Mouse (Mus musculus): ENCODE results near the gene Hist1h2be. TPM values are rescaled to one million over a fixed set of nuclear protein-coding genes. Genes with fewer than 3 reads are reported as not detected.
"Not testable (repeated sequence)": the region's sequence is repeated elsewhere in the genome, so short reads cannot be mapped to it uniquely, and the experiment has no call there.

Gene Hist1h2be
- polyA plus RNA-seq, 1 experiment from 2014 or later = 1.5 TPM

DNA sequence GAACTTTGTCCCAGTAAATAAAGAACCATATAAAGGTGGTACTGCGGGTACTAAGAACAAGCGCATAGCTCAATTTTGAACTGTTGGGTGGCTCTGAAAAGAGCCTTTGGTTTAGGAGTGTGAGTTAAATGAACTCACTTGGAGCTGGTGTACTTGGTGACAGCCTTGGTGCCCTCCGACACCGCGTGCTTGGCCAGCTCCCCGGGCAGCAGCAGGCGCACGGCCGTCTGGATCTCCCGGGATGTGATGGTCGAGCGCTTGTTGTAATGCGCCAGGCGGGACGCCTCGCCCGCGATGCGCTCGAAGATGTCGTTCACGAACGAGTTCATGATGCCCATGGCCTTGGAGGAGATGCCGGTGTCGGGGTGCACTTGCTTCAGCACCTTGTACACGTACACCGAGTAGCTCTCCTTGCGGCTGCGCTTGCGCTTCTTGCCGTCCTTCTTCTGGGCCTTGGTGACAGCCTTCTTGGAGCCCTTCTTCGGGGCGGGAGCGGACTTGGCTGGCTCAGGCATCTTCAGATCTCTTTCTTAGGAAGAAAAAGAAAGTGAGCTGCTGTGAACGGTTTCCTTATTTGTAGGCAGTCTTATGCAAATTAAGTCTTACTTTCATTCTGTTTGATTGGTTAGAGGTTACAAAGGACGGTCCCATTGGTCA, 35.4 kb downstream of the Hist1h2be start:
- H3K36me3 ChIP-seq (ENCODE audit: control insufficient read depth, insufficient read depth, low read length); H3K9me3 ChIP-seq (ENCODE audit: control insufficient read depth, low read length); H3K27me3 ChIP-seq (replicated peaks; ENCODE audit: control insufficient read depth, insufficient read depth, low read length): not testable (repeated sequence)
- H3K4me1 ChIP-seq (ENCODE audit: control insufficient read depth, insufficient read depth, low read length) = peaks cover 27% of the 10 kb centered on the region; the same call in 1 of the 2 replicates
- peak overlapping the region; percentile 77 for H3K9ac ChIP-seq (ENCODE audit: low read depth, low read length)
- peak overlapping the region; percentile 96 for H3K27ac ChIP-seq (replicated peaks; ENCODE audit: low read depth, low read length)
- H3K4me2 ChIP-seq (ENCODE audit: low read depth, low read length) = peak overlapping the region; percentile 65
- under 1% methylated on average over 10 of the region's 36 CpGs for WGBS
- DNase-seq (ENCODE audit: low spot score) = peak; percentile 97
- peak; percentile 89 for ATAC-seq (ENCODE audit: low read depth)
- peak overlapping the region; percentile 45 for H3K4me3 ChIP-seq (ENCODE audit: low read depth, low read length)

DNA sequence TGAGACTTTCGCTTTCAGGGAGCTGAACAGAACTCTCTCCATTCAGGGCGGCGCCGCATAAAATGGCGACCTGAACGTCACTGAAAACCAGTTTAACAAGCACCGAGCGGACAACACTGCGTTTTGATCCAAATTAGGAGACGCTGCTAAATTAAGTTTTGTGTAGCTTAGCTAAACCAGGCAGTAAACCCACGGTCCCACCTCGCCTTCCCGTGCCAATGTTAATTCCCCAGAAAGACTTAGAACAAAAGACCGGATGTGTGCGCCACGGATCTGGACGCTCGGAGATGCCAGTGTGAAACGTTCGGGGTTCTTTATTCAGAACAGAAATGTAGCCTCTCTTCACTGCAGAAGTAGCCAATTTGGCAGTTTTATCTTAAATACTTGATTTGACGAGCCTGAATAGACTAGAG, 35.9 kb downstream of the Hist1h2be start:
- ATAC-seq (ENCODE audit: low read depth) (no peak), DNase-seq (ENCODE audit: low spot score) (peak; percentile 86)
- WGBS = under 1% methylated on average over 21 of the region's 21 CpGs

DNA sequence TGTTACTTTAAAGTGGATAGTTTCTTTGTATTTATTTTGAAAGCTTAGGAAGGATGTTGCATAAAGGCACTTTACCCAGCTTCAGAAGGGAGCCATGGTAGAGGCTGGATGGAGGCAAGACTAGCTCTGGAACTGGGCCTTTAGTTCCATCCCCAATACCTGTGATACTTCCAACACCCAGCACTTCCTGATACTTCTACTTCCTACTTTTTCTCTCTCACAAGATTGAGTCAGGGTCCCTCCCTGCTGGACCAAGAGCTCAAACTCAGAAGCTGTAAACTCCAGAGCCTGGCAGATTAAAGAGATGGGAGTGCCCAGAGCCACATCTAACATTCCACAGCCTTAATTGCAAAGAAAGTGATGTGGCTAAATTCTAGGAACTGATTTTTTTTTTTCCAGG, 36.6 kb downstream of the Hist1h2be start:
- Histone ChIP-seq H3K27ac (replicated peaks; ENCODE audit: low read depth, low read length) (peak overlapping the region; percentile 96), H3K27me3 (replicated peaks; ENCODE audit: control insufficient read depth, insufficient read depth, low read length) (no peaks in the 10 kb centered on the region), H3K36me3 (ENCODE audit: control insufficient read depth, insufficient read depth, low read length) (no peaks in the 10 kb centered on the region), H3K4me1 (ENCODE audit: control insufficient read depth, insufficient read depth, low read length) (peaks cover 27% of the 10 kb centered on the region; the same call in 1 of the 2 replicates), H3K9me3 (ENCODE audit: control insufficient read depth, low read length) (no peaks in the 10 kb centered on the region), H3K4me3 (ENCODE audit: low read depth, low read length) (peak overlapping the region; percentile 45), H3K4me2 (ENCODE audit: low read depth, low read length) (peak overlapping the region; percentile 65), H3K9ac (ENCODE audit: low read depth, low read length) (peak overlapping the region; percentile 77)
- ATAC-seq (ENCODE audit: low read depth) (no peak), DNase-seq (ENCODE audit: low spot score) (peak; percentile 34)

More for the DNA sequence above, 35.9 kb downstream of the Hist1h2be start:
- Histone ChIP-seq H3K4me1 (ENCODE audit: control insufficient read depth, insufficient read depth, low read length) (peaks cover 27% of the 10 kb centered on the region; the same call in 1 of the 2 replicates), H3K36me3 (ENCODE audit: control insufficient read depth, insufficient read depth, low read length) (no peaks in the 10 kb centered on the region), H3K27me3 (replicated peaks; ENCODE audit: control insufficient read depth, insufficient read depth, low read length) (no peaks in the 10 kb centered on the region), H3K4me3 (ENCODE audit: low read depth, low read length) (peak overlapping the region; percentile 45), H3K9me3 (ENCODE audit: control insufficient read depth, low read length) (no peaks in the 10 kb centered on the region), H3K27ac (replicated peaks; ENCODE audit: low read depth, low read length) (peak overlapping the region; percentile 96), H3K9ac (ENCODE audit: low read depth, low read length) (peak overlapping the region; percentile 77), H3K4me2 (ENCODE audit: low read depth, low read length) (peak overlapping the region; percentile 65)

DNA sequence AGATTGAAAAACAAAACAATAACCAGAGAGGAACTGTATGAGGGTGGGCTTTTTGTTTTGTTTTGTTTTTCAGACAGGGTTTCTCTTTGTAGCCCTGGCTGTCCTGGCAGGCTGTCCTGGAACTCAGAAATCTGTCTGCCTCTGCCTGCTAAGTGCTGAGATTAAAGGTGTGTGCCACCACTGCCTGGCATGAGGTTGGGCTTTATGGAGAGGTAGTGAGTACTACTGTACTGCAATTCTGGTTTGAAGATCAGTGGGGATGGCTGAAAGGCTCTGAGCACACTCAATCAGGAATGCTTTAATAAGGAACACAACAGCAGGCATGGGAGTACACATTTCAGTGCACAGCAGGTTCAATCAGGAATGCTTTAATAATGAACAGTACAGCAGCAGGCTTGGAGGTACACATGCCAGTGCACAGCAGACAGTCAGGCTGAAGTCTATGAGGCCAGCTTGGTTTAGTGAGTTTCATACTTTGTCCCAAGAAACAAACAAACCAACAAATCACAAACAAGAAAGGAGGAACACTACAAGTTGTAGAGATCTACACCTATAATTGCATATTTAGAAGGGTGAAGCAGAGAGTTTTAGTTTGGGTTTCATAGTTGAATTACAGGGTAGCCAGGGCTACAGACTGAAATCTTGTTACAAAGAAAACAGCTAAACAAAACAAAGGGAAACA, 37.4 kb downstream of the Hist1h2be start:
- Histone ChIP-seq H3K36me3 (ENCODE audit: control insufficient read depth, insufficient read depth, low read length) (no peaks in the 10 kb centered on the region), H3K9ac (ENCODE audit: low read depth, low read length) (peak overlapping the region; percentile 8; the same call in 1 of the 2 replicates), H3K27me3 (replicated peaks; ENCODE audit: control insufficient read depth, insufficient read depth, low read length) (no peaks in the 10 kb centered on the region), H3K4me3 (ENCODE audit: low read depth, low read length) (no peak overlapping the region), H3K9me3 (ENCODE audit: control insufficient read depth, low read length) (no peaks in the 10 kb centered on the region), H3K4me1 (ENCODE audit: control insufficient read depth, insufficient read depth, low read length) (peaks cover 27% of the 10 kb centered on the region; the same call in 1 of the 2 replicates), H3K27ac (replicated peaks; ENCODE audit: low read depth, low read length) (peak overlapping the region; percentile 96), H3K4me2 (ENCODE audit: low read depth, low read length) (peak overlapping the region; percentile 83; the same call in 1 of the 2 replicates)
- no peak for DNase-seq (ENCODE audit: low spot score)
- ATAC-seq (ENCODE audit: low read depth) = no peak

DNA sequence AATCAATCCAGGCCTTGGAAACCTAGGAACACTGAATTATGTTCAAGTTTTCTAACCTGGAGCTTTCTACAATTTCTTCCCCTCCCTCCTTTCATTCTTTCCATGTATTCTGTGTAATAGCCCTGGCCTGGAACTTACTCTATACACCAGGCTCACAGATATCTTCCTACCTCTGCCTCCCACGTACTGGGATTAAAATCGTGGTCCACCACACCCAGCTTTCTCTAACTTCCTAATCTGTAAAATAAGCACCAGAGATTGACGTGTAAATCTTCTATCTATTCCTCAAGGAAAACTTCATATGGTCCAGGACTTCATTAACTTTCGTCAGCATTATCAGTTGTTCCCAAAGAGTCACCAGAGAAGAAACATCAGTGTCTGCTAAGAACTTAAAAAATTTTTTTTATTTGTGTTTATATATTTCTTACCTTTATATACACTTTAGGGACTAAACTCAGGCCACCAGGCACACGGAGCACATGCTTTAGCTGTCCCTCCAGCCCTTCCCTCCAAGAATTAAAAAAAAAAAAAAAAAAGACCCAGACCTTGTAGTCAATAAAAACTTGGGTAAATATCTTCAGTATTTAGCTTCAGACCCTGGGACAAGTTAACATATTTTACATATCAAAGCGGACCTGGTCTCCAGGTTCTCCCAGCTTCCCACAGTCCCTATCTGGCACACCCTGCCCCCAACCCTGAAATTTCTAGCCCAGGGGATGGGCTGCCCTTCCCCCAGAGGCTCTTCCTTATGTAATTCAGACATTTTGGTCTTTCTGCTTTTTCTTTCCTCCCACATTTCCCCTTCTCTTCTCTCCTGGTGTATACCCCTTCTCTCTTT, 38.5 kb downstream of the Hist1h2be start:
- H3K27ac ChIP-seq (replicated peaks; ENCODE audit: low read depth, low read length) = peak overlapping the region; percentile 96
- ATAC-seq (ENCODE audit: low read depth) = no peak
- H3K4me3 ChIP-seq (ENCODE audit: low read depth, low read length) = peak overlapping the region; percentile 45
- H3K27me3 ChIP-seq (replicated peaks; ENCODE audit: control insufficient read depth, insufficient read depth, low read length) = no peaks in the 10 kb centered on the region
- peak overlapping the region; percentile 83 for H3K4me2 ChIP-seq (ENCODE audit: low read depth, low read length)
- H3K4me1 ChIP-seq (ENCODE audit: control insufficient read depth, insufficient read depth, low read length) = peaks cover 27% of the 10 kb centered on the region; the same call in 1 of the 2 replicates
- peak overlapping the region; percentile 76 for H3K9ac ChIP-seq (ENCODE audit: low read depth, low read length)
- no peaks in the 10 kb centered on the region for H3K36me3 ChIP-seq (ENCODE audit: control insufficient read depth, insufficient read depth, low read length)
- no peaks in the 10 kb centered on the region for H3K9me3 ChIP-seq (ENCODE audit: control insufficient read depth, low read length)
- WGBS = 4% methylated on average over 6 of the region's 6 CpGs
- no peak for DNase-seq (ENCODE audit: low spot score)

DNA sequence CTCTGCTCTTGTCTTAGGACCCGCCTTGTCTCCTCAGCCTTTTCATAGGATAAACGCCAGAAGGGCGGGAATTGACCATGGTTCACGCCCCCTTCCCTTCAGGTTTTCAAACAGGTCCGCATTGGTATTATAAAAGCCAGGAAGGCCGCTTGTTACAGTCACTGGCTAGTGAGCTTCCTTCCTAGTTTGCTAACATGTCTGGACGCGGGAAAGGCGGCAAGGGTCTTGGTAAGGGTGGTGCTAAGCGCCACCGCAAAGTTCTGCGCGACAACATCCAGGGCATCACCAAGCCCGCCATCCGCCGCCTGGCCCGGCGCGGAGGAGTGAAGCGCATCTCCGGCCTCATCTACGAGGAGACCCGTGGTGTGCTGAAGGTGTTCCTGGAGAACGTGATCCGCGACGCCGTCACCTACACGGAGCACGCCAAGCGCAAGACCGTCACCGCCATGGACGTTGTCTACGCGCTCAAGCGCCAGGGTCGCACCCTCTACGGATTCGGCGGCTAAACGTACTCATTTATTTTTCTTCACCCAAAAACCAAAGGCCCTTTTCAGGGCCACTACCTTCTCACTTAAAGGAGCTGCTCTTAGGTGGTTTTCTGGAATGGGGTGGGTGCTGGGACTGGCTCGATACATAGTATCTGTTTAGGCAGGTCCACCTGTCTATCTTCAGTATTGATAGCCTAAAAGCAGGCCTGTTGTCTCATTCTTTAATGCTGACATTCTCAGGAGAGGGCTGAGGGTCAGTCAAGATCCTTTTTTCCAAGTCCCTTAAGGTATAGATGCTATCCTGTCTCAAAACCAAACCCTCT, 39.3 kb downstream of the Hist1h2be start, which contains the start of gene Hist1h4d:
Gene Hist1h4d, plus strand, starts transcription at position 191 of the 811 bp plus-strand sequence.
- DNase-seq (ENCODE audit: low spot score) (peak; percentile 98), ATAC-seq (ENCODE audit: low read depth) (peak; percentile 90)
- WGBS = 0% methylated on average over 43 of the region's 43 CpGs
- Histone ChIP-seq H3K4me3 (ENCODE audit: low read depth, low read length) (peak within 1 kb of the TSS; percentile 45), H3K36me3 (ENCODE audit: control insufficient read depth, insufficient read depth, low read length) (no peaks in the 10 kb centered on the region), H3K4me1 (ENCODE audit: control insufficient read depth, insufficient read depth, low read length) (peaks cover 31% of the 10 kb centered on the region), H3K9me3 (ENCODE audit: control insufficient read depth, low read length) (no peaks in the 10 kb centered on the region), H3K27me3 (replicated peaks; ENCODE audit: control insufficient read depth, insufficient read depth, low read length) (no peaks in the 10 kb centered on the region), H3K27ac (replicated peaks; ENCODE audit: low read depth, low read length) (peak within 1 kb of the TSS; percentile 96), H3K9ac (ENCODE audit: low read depth, low read length) (peak within 1 kb of the TSS; percentile 76), H3K4me2 (ENCODE audit: low read depth, low read length) (peak within 1 kb of the TSS; percentile 83)

DNA sequence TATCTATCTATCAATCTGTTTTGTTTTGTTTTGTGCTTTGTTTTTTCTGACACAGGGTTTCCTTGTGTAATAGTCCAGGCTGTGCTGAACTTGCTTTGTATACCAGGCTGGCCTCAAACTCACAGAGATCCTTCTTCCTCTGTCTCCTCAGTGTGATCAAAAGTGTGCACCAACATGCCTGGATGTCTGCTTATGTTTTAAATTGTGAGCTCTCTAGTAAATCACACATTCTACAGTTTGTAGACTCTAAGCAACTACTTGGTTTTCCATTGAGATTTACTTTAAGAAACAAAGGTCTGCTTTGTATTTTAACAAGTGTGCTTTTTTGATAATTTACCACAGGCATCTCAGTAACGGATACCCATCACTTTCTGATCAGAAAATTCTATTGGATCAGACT, 43.1 kb downstream of the Hist1h2be start:
- Histone ChIP-seq H3K9me3 (ENCODE audit: control insufficient read depth, low read length) (no peaks in the 10 kb centered on the region), H3K4me1 (ENCODE audit: control insufficient read depth, insufficient read depth, low read length) (peaks cover 17% of the 10 kb centered on the region), H3K27me3 (replicated peaks; ENCODE audit: control insufficient read depth, insufficient read depth, low read length) (no peaks in the 10 kb centered on the region), H3K4me3 (ENCODE audit: low read depth, low read length) (no peak overlapping the region), H3K36me3 (ENCODE audit: control insufficient read depth, insufficient read depth, low read length) (no peaks in the 10 kb centered on the region), H3K4me2 (ENCODE audit: low read depth, low read length) (no peak overlapping the region), H3K9ac (ENCODE audit: low read depth, low read length) (no peak overlapping the region), H3K27ac (replicated peaks; ENCODE audit: low read depth, low read length) (no peak overlapping the region)
- DNase-seq (ENCODE audit: low spot score) (no peak), ATAC-seq (ENCODE audit: low read depth) (no peak)
- WGBS = 81% methylated on average over 1 of the region's 1 CpGs

Data from embryonic facial prominence, embryonic 14.5 days (tissue).